Mouse (Mus musculus) midbrain, embryonic 10.5 days (tissue): ENCODE measurements around the gene Olfr70. TPM values are rescaled to one million over a fixed set of nuclear protein-coding genes. Genes with fewer than 3 reads are reported as not detected.
A peak's percentile ranks its signal among the peaks of the same experiment; 100 is the strongest.

Experiments used
- DNase-seq: peaks from one replicate; pipeline ENCODE4 v3.0.0-alpha.2; 2017; ENCODE audit warnings: low spot score
- H3K27ac ChIP-seq: fragments of 300-500 bp; sonication (generic); replicated peaks from 2 replicates; pipeline ENCODE4 v1.5.1; 2016; ENCODE audit warnings: mild to moderate bottlenecking
- H3K27me3 ChIP-seq: fragments of 300-500 bp; sonication (generic); 2 replicates; pipeline ENCODE4 v1.6.1; 2016; ENCODE audit warnings: low read depth, mild to moderate bottlenecking; ENCODE audit not compliant: poor library complexity, severe bottlenecking
- H3K36me3 ChIP-seq: fragments of 300-500 bp; sonication (generic); 2 replicates; pipeline ENCODE4 v1.6.1; 2016; ENCODE audit warnings: mild to moderate bottlenecking, moderate library complexity
- H3K4me1 ChIP-seq: fragments of 300-500 bp; sonication (generic); 2 replicates; pipeline ENCODE4 v1.6.1; 2016
- H3K4me3 ChIP-seq: fragments of 300-500 bp; sonication (generic); 2 replicates; pipeline ENCODE4 v1.5.1; 2016; ENCODE audit warnings: mild to moderate bottlenecking, moderate library complexity
- H3K9me3 ChIP-seq: fragments of 300-500 bp; sonication (generic); replicated peaks from 2 replicates; pipeline ENCODE4 v1.6.1; 2016; ENCODE audit warnings: mild to moderate bottlenecking
- WGBS: fragments of 180-500 bp; shearing (Covaris S2); methylation state at CpG from one replicate; pipeline ENCODE4 v1.1.7; 2016; 5-methylcytosine and 5-hydroxymethylcytosine counted together
- polyA plus RNA-seq: library from polyadenylated mRNA; unstranded; fragments of >200 nt; fragmentation: Nextera tagmentation; extraction: Ambion mirVana; gene quantifications from 2 replicates; pipeline ENCODE4 v1.2.1, GENCODE M21; 2016

Gene Olfr70
- polyA plus RNA-seq, 1 experiment from 2014 or later: not detected

GRCm38 (mm10) chr4:43727718-43728575, 27.3 kb upstream of the Olfr70 start:
- Histone ChIP-seq H3K27ac (no peak overlapping the region), H3K4me3 (no peak overlapping the region)

GRCm38 (mm10) chr4:43726995-43727394, 26.4 kb upstream of the Olfr70 start, which contains the start of gene Hrct1:
TSS of gene Hrct1 (plus strand) at chr4:43727188.
- DNase-seq: no peak
- Histone ChIP-seq H3K27ac (no peak within 1 kb of the TSS), H3K4me3 (no peak within 1 kb of the TSS), H3K27me3 (no peaks in the 10 kb centered on the region), H3K9me3 (no peaks in the 10 kb centered on the region), H3K4me1 (0 out of 2 replicates have a peak, but pooled peaks cover 3% of the 10 kb centered on the region), H3K36me3 (no peaks in the 10 kb centered on the region)
- 74% methylated on average over 3 of the region's 3 CpGs for WGBS

More at GRCm38 (mm10) chr4:43727718-43728575, 27.3 kb upstream of the Olfr70 start:
- no peak for DNase-seq
- WGBS: 75% methylated on average over 7 of the region's 7 CpGs
- Histone ChIP-seq H3K4me1 (0 out of 2 replicates have a peak, but pooled peaks cover 3% of the 10 kb centered on the region), H3K9me3 (no peaks in the 10 kb centered on the region), H3K36me3 (no peaks in the 10 kb centered on the region), H3K27me3 (no peaks in the 10 kb centered on the region)

DNA sequence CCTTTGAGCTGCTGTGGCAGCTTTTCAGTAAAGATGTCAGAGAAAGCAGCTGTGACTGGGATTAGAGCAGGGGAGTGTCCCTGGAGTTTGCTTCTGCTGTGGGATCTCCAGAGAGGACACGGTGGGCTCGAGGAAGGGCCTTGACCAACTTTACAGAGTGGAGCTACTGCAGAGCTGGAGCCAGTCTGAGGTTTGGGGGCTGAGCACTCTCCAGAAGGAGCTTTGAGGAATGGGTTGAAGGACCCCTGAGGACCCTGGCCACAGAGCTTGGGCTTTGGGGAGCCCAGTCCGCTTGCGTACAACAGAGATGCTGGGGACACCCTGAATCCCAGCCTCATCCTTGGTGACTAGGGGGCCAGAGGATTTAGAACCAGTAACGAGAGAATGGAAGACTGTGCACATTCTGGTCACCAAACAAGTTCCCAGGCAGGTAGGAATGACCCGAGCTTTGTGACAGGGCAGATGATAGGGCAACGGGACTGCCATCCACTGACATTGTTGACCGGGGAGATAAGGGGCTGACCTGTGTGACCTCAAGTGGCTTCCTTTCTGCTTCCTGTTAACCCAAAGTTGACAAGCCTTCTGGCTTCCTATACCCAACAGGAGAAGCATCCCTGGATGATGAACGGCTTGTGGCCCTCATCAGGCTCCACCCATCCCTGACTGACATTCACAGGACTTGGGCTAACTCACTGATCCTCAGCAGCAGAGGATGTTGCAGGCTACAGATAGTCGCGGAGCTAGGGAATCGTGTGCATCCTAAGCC, 25.8 kb upstream of the Olfr70 start:
- Histone ChIP-seq H3K27ac (no peak overlapping the region), H3K9me3 (no peaks in the 10 kb centered on the region), H3K4me3 (no peak overlapping the region), H3K36me3 (no peaks in the 10 kb centered on the region), H3K4me1 (0 out of 2 replicates have a peak, but pooled peaks cover 3% of the 10 kb centered on the region), H3K27me3 (no peaks in the 10 kb centered on the region)
- 75% methylated on average over 12 of the region's 12 CpGs for WGBS
- no peak for DNase-seq

GRCm38 (mm10) chr4:43724764-43725163, 24.2 kb upstream of the Olfr70 start:
- DNase-seq: no peak
- Histone ChIP-seq H3K36me3 (no peaks in the 10 kb centered on the region), H3K27me3 (no peaks in the 10 kb centered on the region), H3K4me1 (no peaks in the 10 kb centered on the region), H3K27ac (no peak overlapping the region), H3K4me3 (no peak overlapping the region), H3K9me3 (no peaks in the 10 kb centered on the region)
- WGBS: 32% methylated on average over 1 of the region's 1 CpGs

DNA sequence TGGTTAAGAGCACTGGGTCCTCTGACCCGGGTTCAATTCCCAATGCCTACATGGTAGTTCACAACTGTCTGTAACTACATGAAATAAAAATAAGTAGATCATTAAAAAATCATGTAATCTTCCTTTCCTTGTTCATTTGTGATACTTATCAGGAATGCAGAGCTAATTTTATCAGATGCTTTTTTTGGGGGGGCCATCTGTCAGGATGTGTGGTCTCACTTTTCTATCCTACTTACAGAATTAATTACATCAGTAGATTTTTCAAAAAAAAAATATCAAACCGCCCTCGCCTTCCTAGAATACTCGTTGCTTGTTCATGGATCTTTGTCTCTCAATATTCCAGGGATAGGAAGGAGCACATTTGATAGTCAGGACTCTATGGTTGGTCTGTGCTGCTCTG, 21.6 kb upstream of the Olfr70 start:
- Histone ChIP-seq H3K27ac (no peak overlapping the region), H3K36me3 (no peaks in the 10 kb centered on the region), H3K4me1 (no peaks in the 10 kb centered on the region), H3K4me3 (no peak overlapping the region), H3K9me3 (no peaks in the 10 kb centered on the region), H3K27me3 (no peaks in the 10 kb centered on the region)
- 90% methylated on average over 4 of the region's 4 CpGs for WGBS
- no peak for DNase-seq

- no peaks in the 10 kb centered on the region for H3K27me3 ChIP-seq
- WGBS: 75% methylated on average over 14 of the region's 16 CpGs
- H3K36me3 ChIP-seq: no peaks in the 10 kb centered on the region
- H3K4me3 ChIP-seq: no peak overlapping the region
- H3K4me1 ChIP-seq: no peaks in the 10 kb centered on the region
- H3K9me3 ChIP-seq: no peaks in the 10 kb centered on the region
- H3K27ac ChIP-seq: no peak overlapping the region
- DNase-seq: no peak
These were observed 20.1 kb upstream of the Olfr70 start for GRCm38 (mm10) chr4:43720491-43721228.

DNA sequence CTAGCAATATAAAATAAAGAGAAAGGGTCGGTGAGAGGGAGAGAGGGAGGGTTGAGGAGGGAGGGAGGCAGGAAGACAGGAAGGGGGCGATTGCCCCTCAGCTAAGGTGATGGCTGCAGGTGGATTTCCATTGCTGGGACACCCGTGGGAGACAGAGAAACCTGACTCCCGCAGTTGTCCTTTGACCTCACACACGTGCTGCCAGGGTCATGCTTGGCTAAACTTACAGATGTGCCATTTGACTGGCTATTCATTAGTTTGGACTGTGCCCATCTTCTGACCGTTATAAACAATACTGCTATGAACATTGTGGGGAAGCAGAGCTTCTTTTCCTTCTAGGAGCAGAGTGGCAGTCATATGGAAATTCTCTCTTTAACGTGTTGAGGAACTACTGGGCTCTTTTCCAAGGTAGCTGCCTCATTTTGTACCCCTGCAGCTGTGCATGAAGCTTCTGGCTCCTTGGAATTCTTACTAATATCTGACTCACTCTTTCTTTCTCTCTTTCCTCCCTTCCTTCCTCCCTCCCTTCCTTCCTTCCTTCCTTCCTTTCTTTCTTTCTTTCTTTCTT, 13.1 kb upstream of the Olfr70 start:
- H3K27me3 ChIP-seq: no peaks in the 10 kb centered on the region
- H3K4me3 ChIP-seq: no peak overlapping the region
- no peak for DNase-seq
- H3K27ac ChIP-seq: no peak overlapping the region
- no peaks in the 10 kb centered on the region for H3K4me1 ChIP-seq
- no peaks in the 10 kb centered on the region for H3K9me3 ChIP-seq
- 53% methylated on average over 7 of the region's 7 CpGs for WGBS
- H3K36me3 ChIP-seq: no peaks in the 10 kb centered on the region

DNA sequence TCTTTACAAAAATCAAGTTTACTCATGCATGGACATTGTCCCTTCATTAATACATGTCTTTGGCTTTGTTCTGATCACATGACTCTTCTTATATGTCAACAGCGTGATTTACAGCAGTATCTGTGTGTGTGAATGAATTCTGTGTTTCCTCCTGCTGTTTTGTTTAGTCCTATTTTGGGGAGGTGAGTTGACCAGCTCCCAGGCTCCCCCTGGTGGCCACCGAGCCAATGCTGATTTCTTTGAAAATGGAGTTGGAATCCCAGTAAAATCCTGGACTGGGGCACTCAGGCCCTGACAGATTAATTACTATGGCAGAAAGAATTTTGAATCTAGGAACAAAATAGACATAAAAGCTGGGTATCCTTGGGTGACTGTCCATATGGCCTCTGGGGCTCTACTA, 11.2 kb upstream of the Olfr70 start:
- Histone ChIP-seq H3K27me3 (no peaks in the 10 kb centered on the region), H3K27ac (no peak overlapping the region), H3K9me3 (no peaks in the 10 kb centered on the region), H3K4me1 (peaks cover 6% of the 10 kb centered on the region), H3K4me3 (no peak overlapping the region), H3K36me3 (no peaks in the 10 kb centered on the region)
- WGBS: 3% methylated on average over 2 of the region's 2 CpGs
- peak; percentile 78 for DNase-seq

DNA sequence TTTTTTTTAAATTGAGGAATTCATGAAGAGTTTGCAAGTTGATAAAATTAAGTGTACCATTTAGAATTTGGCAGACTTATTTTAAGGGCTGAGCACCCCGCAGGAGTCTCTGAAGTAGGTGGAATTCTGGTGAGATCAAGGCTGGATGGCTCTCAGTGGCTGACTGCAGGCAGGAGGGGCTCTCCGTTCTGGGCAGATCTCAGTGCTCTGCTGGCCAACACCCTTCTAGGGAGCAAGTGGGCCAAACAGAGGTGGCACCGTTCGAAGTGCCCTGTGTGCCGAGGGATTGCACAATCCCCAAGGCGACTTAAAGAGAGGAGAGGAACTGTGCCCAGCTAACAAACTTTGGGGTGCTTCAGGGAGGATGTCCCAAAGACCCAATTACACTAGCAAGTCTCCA, 9.3 kb upstream of the Olfr70 start, which contains the start of gene Olfr71:
Gene Olfr71, minus strand, starts transcription at position 387 of the 400 bp plus-strand sequence.
- Histone ChIP-seq H3K4me1 (peaks cover 6% of the 10 kb centered on the region), H3K27ac (no peak within 1 kb of the TSS), H3K27me3 (no peaks in the 10 kb centered on the region), H3K36me3 (no peaks in the 10 kb centered on the region), H3K4me3 (no peak within 1 kb of the TSS), H3K9me3 (no peaks in the 10 kb centered on the region)
- WGBS: 82% methylated on average over 6 of the region's 6 CpGs
- no peak for DNase-seq

DNA sequence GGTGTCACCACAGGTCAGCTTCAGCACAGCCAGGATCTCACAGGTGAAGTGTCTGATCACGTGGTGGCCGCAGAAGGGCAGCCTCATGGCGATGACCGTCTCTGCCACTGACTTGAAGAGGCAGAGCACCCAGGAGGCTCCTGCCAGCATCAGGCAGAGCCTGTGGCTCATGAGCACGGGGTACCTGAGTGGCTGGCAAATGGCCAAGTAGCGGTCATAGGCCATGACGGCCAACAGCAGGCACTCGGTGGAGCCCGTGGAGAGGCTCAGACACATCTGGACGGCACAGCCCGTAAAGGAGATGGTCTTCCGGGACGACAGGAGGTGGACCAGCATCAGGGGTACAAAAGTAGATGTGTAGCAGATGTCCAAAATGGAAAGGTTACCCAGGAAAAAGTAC, 5.4 kb upstream of the Olfr70 start:
- no peaks in the 10 kb centered on the region for H3K36me3 ChIP-seq
- no peak overlapping the region for H3K27ac ChIP-seq
- no peaks in the 10 kb centered on the region for H3K9me3 ChIP-seq
- DNase-seq: no peak
- no peaks in the 10 kb centered on the region for H3K27me3 ChIP-seq
- no peak overlapping the region for H3K4me3 ChIP-seq
- H3K4me1 ChIP-seq: peaks cover 6% of the 10 kb centered on the region
- WGBS: 92% methylated on average over 13 of the region's 13 CpGs

DNA sequence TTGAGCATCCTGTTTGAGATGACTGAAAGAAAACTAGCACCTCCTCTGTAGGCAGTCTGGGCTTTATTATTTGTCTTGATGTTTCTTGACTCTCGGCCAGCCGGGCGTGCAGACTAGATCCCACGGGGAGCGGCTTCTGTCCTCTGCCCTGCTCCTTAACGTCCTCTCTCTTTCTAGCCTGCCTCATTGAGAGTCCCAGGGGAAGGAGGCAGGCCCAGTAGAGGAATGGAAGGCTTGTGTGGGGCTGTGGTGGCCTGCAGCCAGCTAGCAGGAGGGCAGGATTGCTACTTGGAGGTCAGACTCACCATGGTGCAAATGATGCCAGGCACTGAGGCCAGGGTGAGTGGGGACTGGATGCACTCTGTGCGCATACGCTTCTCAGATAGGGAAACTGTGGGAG, 3.2 kb upstream of the Olfr70 start:
- no peaks in the 10 kb centered on the region for H3K27me3 ChIP-seq
- H3K9me3 ChIP-seq: no peaks in the 10 kb centered on the region
- no peaks in the 10 kb centered on the region for H3K36me3 ChIP-seq
- 88% methylated on average over 8 of the region's 8 CpGs for WGBS
- DNase-seq: no peak
- no peak overlapping the region for H3K4me3 ChIP-seq
- 0 out of 2 replicates have a peak overlapping the region, but pooled peaks have one; percentile 23 for H3K27ac ChIP-seq
- peaks cover 6% of the 10 kb centered on the region for H3K4me1 ChIP-seq

DNA sequence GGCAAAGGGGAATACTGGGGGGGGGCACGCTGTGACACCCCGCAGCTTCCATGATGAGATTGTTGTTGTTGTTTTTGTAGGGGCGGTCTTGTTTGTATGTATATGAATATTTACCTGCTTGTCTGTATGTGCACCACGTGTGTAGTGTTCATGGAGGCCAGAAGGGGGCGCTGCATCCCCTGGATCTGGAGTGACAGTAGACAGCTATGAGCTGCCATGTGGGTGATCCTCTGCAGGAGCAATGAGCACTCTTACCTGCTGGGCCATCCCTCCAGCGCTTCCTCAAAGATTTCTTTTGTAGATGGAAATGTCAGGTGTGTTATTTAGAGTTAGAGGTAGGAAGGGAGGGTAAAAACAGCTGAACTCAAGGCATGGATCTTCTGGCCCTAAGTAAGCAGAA, 2.8 kb upstream of the Olfr70 start:
- no peaks in the 10 kb centered on the region for H3K36me3 ChIP-seq
- H3K4me3 ChIP-seq: no peak overlapping the region
- no peaks in the 10 kb centered on the region for H3K9me3 ChIP-seq
- WGBS: 81% methylated on average over 6 of the region's 6 CpGs
- peaks cover 6% of the 10 kb centered on the region for H3K4me1 ChIP-seq
- DNase-seq: no peak
- H3K27ac ChIP-seq: no peak overlapping the region
- H3K27me3 ChIP-seq: no peaks in the 10 kb centered on the region
